Mouse (Mus musculus) megakaryocyte, embryonic 14.5 days (primary cell): Measurements from ENCODE around the gene Babam2. TPM values are rescaled to one million over a fixed set of nuclear protein-coding genes. Genes with fewer than 3 reads are reported as not detected.

Source experiments
- H3K27me3 ChIP-seq: replicated peaks from 2 replicates; pipeline ENCODE3; 2012; ENCODE audit warnings: inconsistent platforms
- H3K36me3 ChIP-seq: replicated peaks from 2 replicates; pipeline ENCODE3; 2012; ENCODE audit warnings: low read length, inconsistent platforms, mixed read lengths
- H3K4me1 ChIP-seq: 2 replicates; pipeline ENCODE4 v1.6.1; 2012; ENCODE audit warnings: inconsistent platforms
- H3K4me3 ChIP-seq: replicated peaks from 2 replicates; pipeline ENCODE3; 2012; ENCODE audit warnings: moderate library complexity, mild to moderate bottlenecking, inconsistent platforms
- H3K9me3 ChIP-seq: 2 replicates; pipeline ENCODE4 v1.6.1; 2012; ENCODE audit warnings: inconsistent platforms
- FLI1 ChIP-seq: IDR thresholded peaks from 2 replicates; pipeline ENCODE4 v1.6.1; 2012; ENCODE audit warnings: low read length, inconsistent platforms, mixed read lengths
- GATA1 ChIP-seq: IDR thresholded peaks from 3 replicates; pipeline ENCODE4 v1.6.1; 2012; ENCODE audit warnings: mixed read lengths, low read length, inconsistent platforms, borderline replicate concordance
- polyA plus RNA-seq: library from polyadenylated mRNA; stranded (reverse); fragments of >175 nt; gene quantifications from 2 replicates; pipeline ENCODE4 v1.2.3, GENCODE M21; 2012; ENCODE audit warnings: low replicate concordance; ENCODE audit not compliant: insufficient read depth

Babam2 gene
- polyA plus RNA-seq, 1 experiment: 87.2 TPM

DNA sequence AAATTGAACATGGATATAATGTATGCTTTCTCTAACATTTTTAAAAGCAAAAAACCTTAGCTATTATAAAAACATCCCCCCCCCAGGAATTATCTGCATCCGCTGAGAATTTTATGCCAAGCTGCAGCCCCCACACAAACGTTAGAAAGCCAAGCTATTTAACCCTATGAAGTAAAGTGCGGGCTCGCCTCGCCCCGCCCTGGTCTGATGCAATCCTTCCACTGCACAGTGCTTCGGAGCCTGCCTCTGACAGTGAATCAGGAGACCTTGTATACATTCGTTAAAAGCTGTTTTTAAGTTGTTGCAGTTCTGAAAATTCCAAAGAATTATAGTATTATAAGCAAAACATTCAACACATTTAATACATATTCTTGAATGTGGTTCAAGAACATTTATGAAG lies 107.3 kb downstream of the Babam2 start:
- Histone ChIP-seq H3K4me1 (peaks cover 17% of the 10 kb centered on the region; the same call in 1 of the 2 replicates), H3K36me3 (no peaks in the 10 kb centered on the region), H3K9me3 (no peaks in the 10 kb centered on the region), H3K27me3 (no peaks in the 10 kb centered on the region), H3K4me3 (no peak overlapping the region)
- TF ChIP-seq GATA1: no peak
- no peak for TF ChIP-seq FLI1

DNA sequence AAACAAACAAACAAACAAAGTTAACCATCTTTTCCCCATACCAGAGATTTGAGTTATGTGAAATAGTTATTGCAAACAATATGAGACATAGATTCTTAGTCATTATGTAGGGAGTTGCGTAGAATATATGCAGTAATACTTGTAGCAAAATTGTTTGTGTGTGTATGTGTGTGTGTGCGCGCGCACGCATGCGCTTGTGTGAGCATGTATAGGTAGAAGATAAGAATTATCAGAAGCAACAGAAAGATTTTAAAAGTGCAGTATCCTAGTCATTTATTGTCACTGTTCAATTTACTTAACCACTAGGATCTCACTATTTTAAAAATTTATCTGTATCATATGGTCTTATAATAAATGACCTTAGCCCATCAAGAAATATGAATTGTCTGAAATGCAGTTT lies 109.8 kb downstream of the Babam2 start:
- Histone ChIP-seq H3K36me3 (peaks cover 3% of the 10 kb centered on the region), H3K4me3 (no peak overlapping the region), H3K27me3 (no peaks in the 10 kb centered on the region), H3K9me3 (no peaks in the 10 kb centered on the region), H3K4me1 (peaks cover 30% of the 10 kb centered on the region)
- TF ChIP-seq GATA1: no peak
- TF ChIP-seq FLI1: no peak

DNA sequence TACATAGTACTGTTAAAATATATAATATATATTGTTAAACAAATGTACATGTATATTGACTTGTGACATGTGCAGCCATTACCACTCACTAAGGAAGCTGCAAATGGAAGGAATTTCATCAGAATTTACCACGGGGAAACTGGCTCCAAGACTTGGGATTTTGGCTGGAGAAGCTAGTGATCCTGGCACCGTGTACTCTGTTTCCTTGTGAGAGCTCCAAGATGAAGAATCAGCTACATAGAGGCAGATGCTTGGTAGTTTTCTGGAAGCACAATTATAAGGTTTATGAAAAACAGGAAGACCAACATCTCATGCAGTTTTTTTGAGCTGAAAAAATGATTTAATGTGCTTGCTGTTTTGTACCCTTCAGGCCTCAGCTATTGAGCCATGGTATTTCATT lies 110.8 kb downstream of the Babam2 start:
- Histone ChIP-seq H3K36me3 (peaks cover 3% of the 10 kb centered on the region), H3K9me3 (no peaks in the 10 kb centered on the region), H3K27me3 (no peaks in the 10 kb centered on the region), H3K4me3 (no peak overlapping the region), H3K4me1 (peaks cover 33% of the 10 kb centered on the region)
- TF ChIP-seq FLI1 (no peak), GATA1 (no peak)

DNA sequence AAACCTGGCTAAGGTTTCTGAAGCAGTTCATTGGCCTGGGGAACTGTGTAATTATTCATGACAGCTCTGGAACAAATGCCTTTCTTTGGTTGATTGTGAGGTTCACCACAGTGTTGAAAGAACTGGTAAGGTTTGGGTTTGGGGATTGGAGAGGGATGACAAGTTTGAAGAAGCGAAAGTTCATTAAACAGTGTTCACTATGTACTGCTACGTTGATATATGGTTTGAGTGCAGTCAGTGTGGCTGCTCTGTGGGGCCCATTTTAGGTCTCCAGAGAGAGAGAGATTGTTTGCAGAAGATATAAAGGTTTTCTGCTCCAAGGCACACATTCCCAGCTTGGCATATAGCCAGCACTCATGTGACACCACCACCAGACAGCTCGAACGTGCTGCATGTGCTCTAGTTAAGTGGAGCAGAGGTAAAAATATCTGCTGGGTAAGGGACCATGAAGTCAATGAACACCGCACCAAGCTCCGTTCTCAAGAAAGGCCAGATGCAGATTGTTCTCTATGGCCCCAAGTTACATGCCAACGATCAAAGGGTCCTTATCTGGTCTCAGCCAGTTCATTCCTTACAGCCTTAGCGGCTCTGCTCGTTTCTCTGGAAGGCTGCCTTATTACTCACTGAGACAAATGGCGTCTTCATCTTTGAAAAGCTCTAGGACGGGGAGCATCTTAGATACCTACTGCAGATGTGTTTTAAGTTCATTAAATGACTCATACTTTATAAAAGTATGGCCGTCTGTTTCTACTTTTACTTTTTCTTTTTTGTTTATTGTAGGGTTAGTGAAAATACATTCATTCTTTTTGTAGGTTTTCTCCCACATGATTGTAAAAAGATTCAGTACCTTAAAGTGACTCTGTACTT lies 113.5 kb downstream of the Babam2 start:
- Histone ChIP-seq H3K9me3 (no peaks in the 10 kb centered on the region), H3K4me3 (peak overlapping the region; percentile 64), H3K36me3 (peaks cover 4% of the 10 kb centered on the region), H3K27me3 (no peaks in the 10 kb centered on the region), H3K4me1 (peaks cover 51% of the 10 kb centered on the region)
- TF ChIP-seq FLI1: no peak

DNA sequence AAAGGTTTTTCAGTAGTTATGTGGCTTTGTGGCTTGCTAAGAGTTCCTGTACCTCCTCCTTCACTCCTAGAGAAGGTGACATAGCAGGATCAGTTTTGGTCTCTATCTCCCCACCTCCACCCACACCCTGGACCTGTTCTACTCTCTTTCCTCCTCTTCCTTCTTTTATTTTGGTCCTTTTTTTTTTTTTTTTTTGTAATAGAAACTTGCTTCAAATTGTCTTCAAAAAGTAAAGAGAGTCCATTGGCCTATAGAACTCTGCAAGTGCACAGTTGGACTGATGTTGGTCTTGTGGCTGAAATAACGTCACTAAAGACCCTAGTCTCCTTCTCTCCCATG lies 114.1 kb downstream of the Babam2 start:
- Histone ChIP-seq H3K36me3 (peaks cover 4% of the 10 kb centered on the region), H3K4me3 (no peak overlapping the region), H3K27me3 (no peaks in the 10 kb centered on the region), H3K4me1 (peaks cover 56% of the 10 kb centered on the region), H3K9me3 (no peaks in the 10 kb centered on the region)
- TF ChIP-seq FLI1: no peak
- TF ChIP-seq GATA1: no peak

DNA sequence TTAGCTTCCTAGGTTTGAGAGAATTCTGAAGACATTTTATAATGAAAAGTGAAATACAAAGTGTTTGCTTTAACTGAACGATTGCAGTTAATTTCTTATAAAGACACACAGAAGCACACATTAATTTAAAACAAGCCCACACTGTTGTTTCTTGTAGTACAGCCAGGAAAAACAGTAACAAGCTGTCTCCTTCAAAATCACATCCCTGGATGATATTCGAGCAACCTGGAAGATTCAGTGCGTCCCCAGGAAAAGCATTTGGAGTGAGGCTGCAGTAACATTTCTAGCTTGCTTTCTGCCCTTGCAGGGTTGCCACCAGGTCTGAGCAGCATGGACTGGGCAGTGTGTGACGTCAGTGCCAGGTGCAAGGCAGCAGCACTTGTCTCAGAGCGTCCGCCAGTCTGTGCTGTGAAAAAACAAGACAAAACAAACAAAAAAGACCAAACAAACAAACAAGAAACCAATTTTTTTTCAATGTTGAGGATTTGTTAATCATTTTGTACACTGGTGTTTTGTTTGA lies 115.7 kb downstream of the Babam2 start:
- Histone ChIP-seq H3K9me3 (no peaks in the 10 kb centered on the region), H3K36me3 (peaks cover 4% of the 10 kb centered on the region), H3K27me3 (no peaks in the 10 kb centered on the region), H3K4me1 (peaks cover 68% of the 10 kb centered on the region), H3K4me3 (no peak overlapping the region)
- TF ChIP-seq FLI1 (no peak), GATA1 (no peak)

DNA sequence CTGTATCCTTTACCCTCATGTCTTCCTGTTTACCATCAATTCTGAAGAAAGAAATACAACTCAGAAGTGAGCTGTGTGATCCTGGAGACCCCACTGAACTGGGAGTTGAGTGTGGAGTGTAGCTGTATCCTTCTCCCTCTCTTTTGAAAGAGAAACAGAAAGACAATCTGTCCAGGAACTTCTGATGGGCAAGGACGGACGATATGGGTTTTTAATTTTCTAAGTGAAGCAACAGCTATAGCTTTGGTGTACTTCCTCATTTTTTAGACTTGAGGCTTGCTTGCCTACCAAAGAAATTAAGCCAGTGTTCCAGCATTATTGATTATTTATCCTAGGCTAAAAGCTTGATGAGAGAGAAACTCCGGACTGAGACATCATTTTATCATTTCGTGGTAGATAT lies 116.6 kb downstream of the Babam2 start:
- H3K4me3 ChIP-seq: no peak overlapping the region
- H3K36me3 ChIP-seq: peaks cover 4% of the 10 kb centered on the region
- H3K27me3 ChIP-seq: no peaks in the 10 kb centered on the region
- TF ChIP-seq GATA1 (no peak), FLI1 (no peak)
- peaks cover 66% of the 10 kb centered on the region for H3K4me1 ChIP-seq
- H3K9me3 ChIP-seq: no peaks in the 10 kb centered on the region

DNA sequence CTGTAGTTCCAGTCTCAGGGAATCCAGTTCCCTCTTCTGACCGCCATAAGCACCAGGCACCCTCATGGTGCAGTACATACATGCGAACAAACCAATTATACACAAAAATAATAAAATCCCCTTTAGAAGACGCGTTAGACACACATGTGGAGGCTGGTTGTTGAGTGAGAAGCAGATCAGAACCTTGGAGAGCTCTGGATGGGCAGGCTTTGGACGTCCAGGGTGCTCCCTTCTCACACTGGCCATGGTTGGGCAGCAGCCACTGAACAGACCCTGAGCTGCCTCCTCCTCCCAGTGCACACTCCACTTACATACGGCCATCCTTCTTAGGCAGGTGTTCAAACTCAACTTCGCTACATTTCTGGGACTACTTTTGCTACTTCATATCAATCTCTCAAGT lies 117.6 kb downstream of the Babam2 start:
- Histone ChIP-seq H3K36me3 (peaks cover 4% of the 10 kb centered on the region), H3K4me3 (no peak overlapping the region), H3K4me1 (peaks cover 62% of the 10 kb centered on the region), H3K9me3 (no peaks in the 10 kb centered on the region), H3K27me3 (no peaks in the 10 kb centered on the region)
- no peak for TF ChIP-seq GATA1
- TF ChIP-seq FLI1: no peak

DNA sequence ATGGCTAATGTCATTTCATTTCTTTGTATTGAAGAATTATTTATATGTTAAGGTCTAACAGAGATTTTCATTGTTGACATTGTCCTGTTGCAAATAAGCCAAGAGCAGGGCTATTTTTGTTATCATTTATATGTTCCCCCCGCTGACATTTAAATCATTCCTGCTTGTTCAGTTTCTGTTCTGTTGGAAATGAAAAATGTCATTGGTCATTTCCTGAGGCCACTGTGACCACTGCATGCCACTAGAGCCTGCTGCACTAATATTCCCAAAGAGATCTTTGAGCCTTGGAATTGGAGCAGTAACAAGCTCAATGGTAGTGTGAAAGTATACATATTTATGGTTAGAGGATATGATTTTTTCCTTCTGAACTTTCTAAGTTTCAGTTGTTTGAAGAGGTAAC lies 118.6 kb downstream of the Babam2 start:
- H3K4me3 ChIP-seq: no peak overlapping the region
- peaks cover 54% of the 10 kb centered on the region for H3K4me1 ChIP-seq
- no peaks in the 10 kb centered on the region for H3K9me3 ChIP-seq
- no peak for TF ChIP-seq GATA1
- no peak for TF ChIP-seq FLI1
- no peaks in the 10 kb centered on the region for H3K27me3 ChIP-seq
- H3K36me3 ChIP-seq: peaks cover 11% of the 10 kb centered on the region

DNA sequence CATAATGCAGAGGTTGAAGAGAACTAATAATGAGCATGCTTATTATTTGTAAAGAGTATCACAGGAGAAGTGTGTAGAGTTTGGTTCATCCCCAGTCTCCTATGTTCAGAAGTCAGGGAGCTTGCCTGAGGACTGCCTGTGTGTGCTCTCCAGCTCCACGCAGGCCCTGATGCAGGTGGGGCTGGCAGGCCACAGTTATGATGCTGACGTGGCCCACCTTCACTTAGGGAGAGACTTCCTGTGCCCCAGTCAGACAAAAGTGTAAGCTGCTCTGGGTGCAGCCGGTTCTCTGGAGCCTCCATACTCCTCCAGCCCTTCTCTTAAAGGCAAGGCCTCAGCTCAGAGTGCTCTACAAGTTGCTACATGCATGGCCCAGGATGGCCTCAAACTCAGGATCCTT lies 123.3 kb downstream of the Babam2 start:
- H3K4me3 ChIP-seq: no peak overlapping the region
- peaks cover 35% of the 10 kb centered on the region for H3K36me3 ChIP-seq
- no peaks in the 10 kb centered on the region for H3K27me3 ChIP-seq
- TF ChIP-seq FLI1 (no peak), GATA1 (no peak)
- H3K9me3 ChIP-seq: no peaks in the 10 kb centered on the region
- H3K4me1 ChIP-seq: peaks cover 31% of the 10 kb centered on the region

DNA sequence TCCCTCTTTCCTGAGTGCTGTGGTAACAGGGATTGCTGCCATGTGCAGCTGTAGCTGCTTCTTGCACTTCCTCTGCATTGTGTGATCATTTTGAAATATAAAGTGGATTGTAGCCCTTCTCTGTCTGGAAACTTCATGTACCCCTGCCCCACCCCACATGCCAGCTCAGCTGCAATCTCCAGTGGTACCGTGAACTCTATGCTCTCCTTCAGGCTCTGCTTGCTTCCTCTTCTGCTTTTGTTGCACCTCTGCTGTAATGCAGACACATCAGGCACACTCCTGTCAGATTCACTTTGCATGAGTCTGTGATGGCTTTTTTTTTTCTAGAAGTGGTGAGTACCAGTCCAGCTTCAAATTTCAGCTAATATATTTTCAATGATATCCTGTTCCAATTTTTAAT lies 123.7 kb downstream of the Babam2 start:
- Histone ChIP-seq H3K36me3 (peaks cover 39% of the 10 kb centered on the region), H3K4me3 (no peak overlapping the region), H3K4me1 (peaks cover 29% of the 10 kb centered on the region), H3K27me3 (no peaks in the 10 kb centered on the region), H3K9me3 (no peaks in the 10 kb centered on the region)
- TF ChIP-seq GATA1 (no peak), FLI1 (no peak)
